Mouse (Mus musculus) intestine, postnatal 0 days (tissue): ENCODE measurements around the gene Acin1. TPM values are rescaled to one million over a fixed set of nuclear protein-coding genes. Genes with fewer than 3 reads are reported as not detected.

Experiments used
- ATAC-seq: fragments of 200-750 bp; cut with Nextera tagmentation; 2 replicates; pipeline ENCODE4 v1.8.0; 2017; ENCODE audit warnings: mild to moderate bottlenecking, moderate TSS enrichment, moderate library complexity
- H3K27ac ChIP-seq: fragments of 300-500 bp; sonication (generic); 2 replicates; pipeline ENCODE4 v1.5.1; 2014; ENCODE audit warnings: mild to moderate bottlenecking, low read depth, low read length, moderate library complexity
- H3K27me3 ChIP-seq: fragments of 300-500 bp; sonication (generic); replicated peaks from 2 replicates; pipeline ENCODE4 v1.6.1; 2014; ENCODE audit warnings: low read length, mixed read lengths; ENCODE audit not compliant: control insufficient read depth, insufficient read depth
- H3K36me3 ChIP-seq: fragments of 300-500 bp; sonication (generic); 2 replicates; pipeline ENCODE4 v1.6.1; 2014; ENCODE audit warnings: mild to moderate bottlenecking, moderate library complexity; ENCODE audit not compliant: control insufficient read depth, insufficient read depth
- H3K4me1 ChIP-seq: fragments of 300-500 bp; sonication (generic); replicated peaks from 2 replicates; pipeline ENCODE4 v1.6.1; 2014; ENCODE audit warnings: antibody characterized with exemption, low read length, mixed read lengths; ENCODE audit not compliant: control insufficient read depth, insufficient read depth
- H3K4me2 ChIP-seq: fragments of 300-500 bp; sonication (generic); replicated peaks from 2 replicates; pipeline ENCODE4 v1.6.1; 2014; ENCODE audit warnings: low read depth, mild to moderate bottlenecking, moderate library complexity
- H3K4me3 ChIP-seq: fragments of 300-500 bp; sonication (generic); 2 replicates; pipeline ENCODE4 v1.5.1; 2014; ENCODE audit warnings: low read depth, low read length
- H3K9ac ChIP-seq: fragments of 300-500 bp; sonication (generic); 2 replicates; pipeline ENCODE4 v1.6.1; 2014; ENCODE audit warnings: mild to moderate bottlenecking, low read depth, low read length
- H3K9me3 ChIP-seq: fragments of 300-500 bp; sonication (generic); 2 replicates; pipeline ENCODE4 v1.6.1; 2016; ENCODE audit warnings: mixed run types; ENCODE audit not compliant: control insufficient read depth
- CTCF ChIP-seq: sonication (generic); IDR thresholded peaks from 2 replicates; pipeline ENCODE4 v1.5.1; 2016; ENCODE audit warnings: low read depth, mild to moderate bottlenecking, control low read depth, antibody characterized with exemption, moderate library complexity
- WGBS: fragments of 180-500 bp; shearing (Covaris S2); extraction: QIAGEN DNeasy Blood & Tissue Kit; methylation state at CpG from one replicate; pipeline ENCODE4 v1.1.7; 2014; 5-methylcytosine and 5-hydroxymethylcytosine counted together
- microRNA counts: library from miRNA; unstranded; fragments of <30 nt; microRNA quantifications from one replicate; lab custom pipeline; 2016
- microRNA-seq: library from miRNA; unstranded; fragments of <30 nt; microRNA quantifications from one replicate; pipeline ENCODE4, GENCODE M21; 2016
- polyA plus RNA-seq: library from polyadenylated mRNA; unstranded; fragments of >200 nt; fragmentation: Nextera tagmentation; extraction: Ambion mirVana; gene quantifications from 2 replicates; pipeline ENCODE4 v1.2.1, GENCODE M21; 2015

The Acin1 gene
- polyA plus RNA-seq, 1 experiment from 2014 or later: 49.9 TPM

DNA sequence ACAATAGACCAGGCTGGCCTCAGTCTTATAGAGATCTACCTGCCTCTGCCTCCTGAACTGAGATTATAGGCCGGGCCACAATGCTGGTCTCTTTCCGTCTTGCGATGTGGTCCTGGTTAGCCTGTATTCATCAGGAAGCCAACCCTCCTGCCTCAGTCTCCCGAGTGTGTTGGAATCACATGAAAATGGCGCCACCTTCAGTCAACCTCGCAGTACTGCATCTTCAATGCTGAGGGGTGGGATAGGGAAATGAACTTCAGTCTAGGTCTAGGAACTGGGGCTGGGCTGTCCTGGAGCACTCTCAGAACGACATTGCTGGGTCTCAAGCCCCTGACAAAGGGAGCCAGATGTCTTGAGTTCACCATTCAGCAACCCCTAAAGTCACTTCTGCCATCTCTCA, 89.6 kb downstream of the Acin1 start:
- no peak overlapping the region for H3K9ac ChIP-seq
- no peaks in the 10 kb centered on the region for H3K4me1 ChIP-seq
- H3K4me3 ChIP-seq: no peak overlapping the region
- H3K9me3 ChIP-seq: no peaks in the 10 kb centered on the region
- no peak overlapping the region for H3K4me2 ChIP-seq
- no peaks in the 10 kb centered on the region for H3K27me3 ChIP-seq
- H3K27ac ChIP-seq: no peak overlapping the region
- TF ChIP-seq CTCF: peak; percentile 70
- peaks cover 13% of the 10 kb centered on the region for H3K36me3 ChIP-seq
- 78% methylated on average over 7 of the region's 7 CpGs for whole genome bisulfite sequencing
- no peak for ATAC-seq

DNA sequence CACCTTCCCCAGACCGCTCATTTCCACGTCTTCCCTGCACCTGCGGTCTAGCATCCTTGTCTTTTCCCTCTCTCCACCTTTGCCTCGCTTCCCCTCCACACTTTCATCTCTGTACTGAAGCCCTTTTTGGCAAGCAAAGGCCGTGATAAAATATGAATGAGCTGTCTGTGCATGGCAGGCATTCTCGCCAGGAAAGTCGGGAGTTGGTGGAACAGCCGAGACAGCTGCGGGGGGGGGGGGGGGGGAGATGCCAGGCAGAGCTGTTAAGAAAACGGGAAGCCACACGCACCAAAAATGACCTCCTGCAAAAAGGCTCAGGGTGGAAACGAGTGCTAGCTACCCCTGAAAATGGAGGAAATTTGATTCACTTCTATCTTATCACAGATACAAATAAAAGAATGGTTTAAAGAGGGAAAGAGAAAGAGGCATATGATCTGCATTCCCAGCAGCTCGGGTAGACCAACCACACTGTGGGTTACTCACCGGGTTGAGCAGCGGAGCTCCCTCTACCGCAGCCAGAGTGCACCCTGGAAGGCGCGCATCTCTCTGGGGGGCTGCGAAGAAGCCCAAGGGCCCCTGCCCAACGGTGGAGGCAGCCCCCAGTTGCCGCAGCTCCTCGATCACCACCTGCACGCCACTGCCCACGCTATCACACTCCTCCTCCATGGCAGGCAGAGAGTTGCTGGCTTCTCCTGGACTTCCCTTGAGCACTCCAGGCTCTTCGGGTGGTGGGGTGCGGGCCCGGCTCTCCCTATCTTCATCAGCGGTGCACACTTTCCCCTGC, 91.9 kb downstream of the Acin1 start:
- 78% methylated on average over 28 of the region's 28 CpGs for WGBS
- Histone ChIP-seq H3K9ac (no peak overlapping the region), H3K27me3 (no peaks in the 10 kb centered on the region), H3K9me3 (no peaks in the 10 kb centered on the region), H3K4me3 (no peak overlapping the region), H3K27ac (no peak overlapping the region), H3K4me1 (no peaks in the 10 kb centered on the region), H3K4me2 (no peak overlapping the region), H3K36me3 (peaks cover 20% of the 10 kb centered on the region)
- no peak for ATAC-seq
- TF ChIP-seq CTCF: no peak

DNA sequence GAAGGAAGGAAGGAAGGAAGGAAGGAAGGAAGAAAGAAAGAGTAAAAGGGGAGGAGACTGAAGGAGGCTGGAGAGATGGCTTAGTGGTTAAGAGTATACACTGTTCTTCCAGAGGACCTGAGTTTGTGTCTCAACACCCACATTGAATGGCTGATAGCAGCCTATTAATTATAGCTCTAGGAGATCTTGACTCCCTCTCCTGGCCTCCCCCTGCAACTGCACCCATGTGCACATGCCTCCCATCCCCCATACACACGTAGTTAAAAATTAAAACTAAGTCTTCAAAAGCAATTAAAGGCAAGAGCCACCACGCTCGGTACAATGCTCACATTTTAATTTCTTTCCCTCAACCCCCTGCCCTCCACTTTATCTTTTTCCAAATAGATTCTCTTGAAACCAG, 92.7 kb downstream of the Acin1 start:
- Histone ChIP-seq H3K27me3 (no peaks in the 10 kb centered on the region), H3K4me1 (no peaks in the 10 kb centered on the region), H3K4me3 (no peak overlapping the region), H3K9me3 (no peaks in the 10 kb centered on the region), H3K27ac (no peak overlapping the region), H3K36me3 (peaks cover 20% of the 10 kb centered on the region), H3K9ac (no peak overlapping the region), H3K4me2 (no peak overlapping the region)
- 89% methylated on average over 3 of the region's 3 CpGs for WGBS
- no peak for ATAC-seq
- peak; percentile 46 for TF ChIP-seq CTCF

DNA sequence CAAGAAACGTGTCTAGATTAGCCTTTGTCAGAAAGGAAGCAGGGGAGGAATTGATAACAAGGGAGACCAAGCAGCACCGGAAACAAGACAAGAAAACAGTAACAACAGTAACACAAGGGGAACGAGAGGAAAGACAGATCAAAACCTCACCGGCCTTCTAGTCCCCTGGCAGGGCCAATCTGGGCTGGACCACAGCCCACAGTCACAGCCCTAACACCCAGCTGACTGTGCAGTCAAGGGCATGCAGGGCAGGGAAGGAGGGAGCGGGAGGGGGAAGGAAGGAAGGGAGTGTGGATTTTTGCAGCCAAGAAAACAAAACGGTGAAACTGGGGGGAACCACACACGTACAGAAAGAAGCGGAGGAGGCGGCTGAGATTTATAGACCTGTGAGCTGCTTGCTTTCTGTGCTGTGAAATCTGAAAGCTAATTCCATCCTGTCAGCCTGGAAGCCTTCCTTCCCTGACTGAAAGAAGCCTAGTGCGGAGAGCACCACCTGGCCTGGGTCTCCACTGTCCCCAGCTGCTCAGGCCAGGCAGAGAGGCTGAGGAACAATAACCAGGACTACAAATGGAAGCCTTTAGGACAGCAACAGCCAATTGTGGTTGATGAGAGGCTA, 94.3 kb downstream of the Acin1 start:
- Histone ChIP-seq H3K36me3 (peaks cover 20% of the 10 kb centered on the region), H3K4me3 (no peak overlapping the region), H3K4me2 (no peak overlapping the region), H3K27me3 (no peaks in the 10 kb centered on the region), H3K9ac (no peak overlapping the region), H3K9me3 (no peaks in the 10 kb centered on the region), H3K27ac (no peak overlapping the region), H3K4me1 (no peaks in the 10 kb centered on the region)
- no peak for TF ChIP-seq CTCF
- no peak for ATAC-seq
- 61% methylated on average over 10 of the region's 10 CpGs for WGBS

MicroRNAs encoded within 50 kb of the gene (microRNA counts, 519-probe panel; counts per million panel counts)
- not detected for microRNA mmu-miR-686 (lab: Ali Mortazavi, UCI)

Small RNA genes within 50 kb of the gene (microRNA-seq; reads per million reads assigned to microRNA genes)
- gene Mir686 (not detected), gene Mir6948 (not detected)

Other genes with a start within 250 kb of the Acin1 start
- gene Lrp10, start 222.8 kb downstream of the Acin1 start, polyA plus RNA-seq: 105 and 108 TPM in 2 replicates
- 0.78 and 0.89 TPM in 2 replicates for gene Rem2, start 210.8 kb downstream of the Acin1 start, polyA plus RNA-seq
- 18.1 and 20.9 TPM in 2 replicates for gene Prmt5, start 169.4 kb downstream of the Acin1 start, polyA plus RNA-seq
- 28.2 and 29.4 TPM in 2 replicates for gene Haus4, start 132.3 kb downstream of the Acin1 start, polyA plus RNA-seq
- 13.1 and 15.1 TPM in 2 replicates for gene Ajuba, start 109.4 kb downstream of the Acin1 start, polyA plus RNA-seq
- 2.9 and 3.1 TPM in 2 replicates for gene 4931414P19Rik, start 80.9 kb downstream of the Acin1 start, polyA plus RNA-seq
- gene Psmb5, start 68.9 kb downstream of the Acin1 start, polyA plus RNA-seq: 246 and 274 TPM in 2 replicates
- gene Psmb11, start 65.5 kb downstream of the Acin1 start, polyA plus RNA-seq: not detected in 2 replicates
- gene Gm17606, start 46.0 kb downstream of the Acin1 start, polyA plus RNA-seq: not detected in 2 replicates
- 0.47 and 0.63 TPM in 2 replicates for gene Cdh24, start 45.6 kb downstream of the Acin1 start, polyA plus RNA-seq
- 75.5 and 76.8 TPM in 2 replicates for gene 1700123O20Rik, start 715 bp downstream of the Acin1 start, polyA plus RNA-seq
- gene Gm29776, start 11.9 kb upstream of the Acin1 start, polyA plus RNA-seq: 0.09 TPM in 1 of 2 replicates, not detected in the other
- gene Cebpe, start 25.2 kb upstream of the Acin1 start, polyA plus RNA-seq: not detected in 2 replicates
- gene Slc7a8, start 95.0 kb upstream of the Acin1 start, polyA plus RNA-seq: 34.2 and 36.9 TPM in 2 replicates
- not detected in 2 replicates for gene Rnf212b, start 127.2 kb upstream of the Acin1 start, polyA plus RNA-seq
- 6.0 and 7.3 TPM in 2 replicates for gene Homez, start 184.0 kb upstream of the Acin1 start, polyA plus RNA-seq
- 3.8 and 4.1 TPM in 2 replicates for gene Ppp1r3e, start 190.6 kb upstream of the Acin1 start, polyA plus RNA-seq
- gene Bcl2l2, start 196.4 kb upstream of the Acin1 start, polyA plus RNA-seq: 8.0 and 9.3 TPM in 2 replicates
- 1.8 and 1.9 TPM in 2 replicates for gene Gm20521, start 196.5 kb upstream of the Acin1 start, polyA plus RNA-seq
- 60.9 and 64.1 TPM in 2 replicates for gene Pabpn1, start 205.6 kb upstream of the Acin1 start, polyA plus RNA-seq
- 12.5 and 12.9 TPM in 2 replicates for gene Slc22a17, start 226.2 kb upstream of the Acin1 start, polyA plus RNA-seq
- gene Efs, start 239.2 kb upstream of the Acin1 start, polyA plus RNA-seq: 6.5 and 7.1 TPM in 2 replicates
- not detected in 2 replicates for gene Il25, start 245.8 kb upstream of the Acin1 start, polyA plus RNA-seq
- gene Cmtm5, start 249.3 kb upstream of the Acin1 start, polyA plus RNA-seq: 1.1 and 2.1 TPM in 2 replicates